Mouse (Mus musculus) midbrain, embryonic 11.5 days (tissue): ENCODE data around the gene Syce1. TPM values are rescaled to one million over a fixed set of nuclear protein-coding genes. Genes with fewer than 3 reads are reported as not detected.

Source experiments
- ATAC-seq: fragments of 200-750 bp; cut with Nextera tagmentation; 2 replicates; pipeline ENCODE4 v1.8.0; 2017; ENCODE audit warnings: moderate TSS enrichment, moderate library complexity; ENCODE audit not compliant: low FRiP score
- DNase-seq: peaks from one replicate; pipeline ENCODE4 v3.0.0; 2015; ENCODE audit warnings: low spot score; ENCODE audit errors: missing footprints
- H3K27ac ChIP-seq: fragments of 300-500 bp; sonication (generic); 2 replicates; pipeline ENCODE4 v1.5.1; 2014; ENCODE audit warnings: low read depth, low read length
- H3K27me3 ChIP-seq: fragments of 300-500 bp; sonication (generic); 2 replicates; pipeline ENCODE4 v1.6.1; 2014; ENCODE audit warnings: mild to moderate bottlenecking, low read length, moderate library complexity, mixed read lengths; ENCODE audit not compliant: control insufficient read depth, insufficient read depth
- H3K36me3 ChIP-seq: fragments of 300-500 bp; sonication (generic); 2 replicates; pipeline ENCODE4 v1.6.1; 2014; ENCODE audit warnings: mild to moderate bottlenecking, low read length, moderate library complexity, mixed read lengths; ENCODE audit not compliant: control insufficient read depth, insufficient read depth
- H3K4me1 ChIP-seq: fragments of 300-500 bp; sonication (generic); 2 replicates; pipeline ENCODE4 v1.6.1; 2014; ENCODE audit warnings: low read length; ENCODE audit not compliant: control insufficient read depth, insufficient read depth
- H3K4me2 ChIP-seq: fragments of 300-500 bp; sonication (generic); 2 replicates; pipeline ENCODE4 v1.6.1; 2014; ENCODE audit warnings: mild to moderate bottlenecking, moderate library complexity
- H3K4me3 ChIP-seq: fragments of 300-500 bp; sonication (generic); 2 replicates; pipeline ENCODE4 v1.5.1; 2014; ENCODE audit warnings: low read depth, low read length
- H3K9ac ChIP-seq: fragments of 300-500 bp; sonication (generic); 2 replicates; pipeline ENCODE4 v1.6.1; 2014; ENCODE audit warnings: low read length
- H3K9me3 ChIP-seq: fragments of 300-500 bp; sonication (generic); 2 replicates; pipeline ENCODE4 v1.6.1; 2016; ENCODE audit warnings: low read length; ENCODE audit not compliant: control insufficient read depth
- WGBS: fragments of 180-500 bp; shearing (Covaris S2); extraction: QIAGEN DNeasy Blood & Tissue Kit; methylation state at CpG from one replicate; pipeline ENCODE4 v1.1.7; 2014; 5-methylcytosine and 5-hydroxymethylcytosine counted together
- polyA plus RNA-seq: library from polyadenylated mRNA; unstranded; fragments of >200 nt; fragmentation: Nextera tagmentation; extraction: Ambion mirVana; gene quantifications from 2 replicates; pipeline ENCODE4 v1.2.1, GENCODE M21; 2014

The Syce1 gene
- polyA plus RNA-seq, 1 experiment from 2014 or later, result 0.12 TPM

GRCm38 (mm10) chr7:140754556-140754955, 33.1 kb downstream of the Syce1 start:
- no peak overlapping the region for H3K9ac ChIP-seq
- H3K9me3 ChIP-seq, result peaks cover 2% of the 10 kb centered on the region; the same call in 1 of the 2 replicates
- H3K4me2 ChIP-seq, result no peak overlapping the region
- H3K27me3 ChIP-seq, result no peaks in the 10 kb centered on the region
- H3K27ac ChIP-seq, result no peak overlapping the region
- no peak for DNase-seq
- H3K4me3 ChIP-seq, result no peak overlapping the region
- H3K36me3 ChIP-seq, result no peaks in the 10 kb centered on the region
- ATAC-seq, result no peak
- no peaks in the 10 kb centered on the region for H3K4me1 ChIP-seq

GRCm38 (mm10) chr7:140748827-140749160, 38.9 kb downstream of the Syce1 start:
- Histone ChIP-seq H3K4me1 (no peaks in the 10 kb centered on the region), H3K27me3 (no peaks in the 10 kb centered on the region), H3K4me2 (no peak overlapping the region), H3K27ac (no peak overlapping the region), H3K9me3 (no peaks in the 10 kb centered on the region), H3K4me3 (no peak overlapping the region), H3K36me3 (no peaks in the 10 kb centered on the region), H3K9ac (no peak overlapping the region)
- no peak for DNase-seq
- WGBS, result 82% methylated on average over 3 of the region's 3 CpGs
- no peak for ATAC-seq

- no peak for ATAC-seq
- Histone ChIP-seq H3K36me3 (no peaks in the 10 kb centered on the region), H3K27me3 (no peaks in the 10 kb centered on the region), H3K9ac (no peak overlapping the region), H3K27ac (no peak overlapping the region), H3K9me3 (no peaks in the 10 kb centered on the region), H3K4me2 (no peak overlapping the region), H3K4me3 (no peak overlapping the region), H3K4me1 (no peaks in the 10 kb centered on the region)
- no peak for DNase-seq
- WGBS, result 88% methylated on average over 6 of the region's 6 CpGs
Observed at GRCm38 (mm10) chr7:140748116-140748826, 39.4 kb downstream of the Syce1 start.

- DNase-seq, result no peak
- no peak overlapping the region for H3K4me3 ChIP-seq
- H3K27me3 ChIP-seq, result no peaks in the 10 kb centered on the region
- H3K27ac ChIP-seq, result no peak overlapping the region
- H3K36me3 ChIP-seq, result no peaks in the 10 kb centered on the region
- no peak for ATAC-seq
- no peak overlapping the region for H3K9ac ChIP-seq
- WGBS, result 83% methylated on average over 3 of the region's 3 CpGs
- H3K9me3 ChIP-seq, result no peaks in the 10 kb centered on the region
- H3K4me1 ChIP-seq, result no peaks in the 10 kb centered on the region
- no peak overlapping the region for H3K4me2 ChIP-seq
Observed at GRCm38 (mm10) chr7:140747402-140747801, 40.2 kb downstream of the Syce1 start.

- H3K9me3 ChIP-seq, result no peaks in the 10 kb centered on the region
- WGBS, result 63% methylated on average over 2 of the region's 2 CpGs
- no peak overlapping the region for H3K4me3 ChIP-seq
- no peak overlapping the region for H3K4me2 ChIP-seq
- ATAC-seq, result no peak
- no peak overlapping the region for H3K27ac ChIP-seq
- no peaks in the 10 kb centered on the region for H3K4me1 ChIP-seq
- DNase-seq, result no peak
- H3K27me3 ChIP-seq, result no peaks in the 10 kb centered on the region
- H3K36me3 ChIP-seq, result no peaks in the 10 kb centered on the region
- no peak overlapping the region for H3K9ac ChIP-seq
Observed at GRCm38 (mm10) chr7:140733162-140733561, 54.5 kb downstream of the Syce1 start.

Other genes starting within 250 kb of the Syce1 start
- gene Olfr538, start 220.0 kb downstream of the Syce1 start, polyA plus RNA-seq, result not detected in 2 replicates
- gene Olfr46, start 186.6 kb downstream of the Syce1 start, polyA plus RNA-seq, result 0.04 TPM in 1 of 2 replicates, not detected in the other
- gene Olfr61, start 158.9 kb downstream of the Syce1 start, polyA plus RNA-seq, result not detected in 2 replicates
- not detected in 2 replicates for gene Olfr53, start 141.4 kb downstream of the Syce1 start, polyA plus RNA-seq
- gene Olfr539, start 127.9 kb downstream of the Syce1 start, polyA plus RNA-seq, result not detected in 2 replicates
- not detected in 2 replicates for gene Olfr45, start 105.9 kb downstream of the Syce1 start, polyA plus RNA-seq
- not detected in 2 replicates for gene Olfr541, start 90.6 kb downstream of the Syce1 start, polyA plus RNA-seq
- not detected in 2 replicates for gene Cyp2e1, start 24.1 kb downstream of the Syce1 start, polyA plus RNA-seq
- gene Zfp941, start 34.3 kb upstream of the Syce1 start, polyA plus RNA-seq, result 5.4 and 7.1 TPM in 2 replicates
- gene Urah, start 47.2 kb upstream of the Syce1 start, polyA plus RNA-seq, result not detected in 2 replicates
- not detected in 2 replicates for gene Scgb1c1, start 57.7 kb upstream of the Syce1 start, polyA plus RNA-seq
- not detected in 2 replicates for gene Odf3, start 60.0 kb upstream of the Syce1 start, polyA plus RNA-seq
- gene Gm45785, start 68.5 kb upstream of the Syce1 start, polyA plus RNA-seq, result not detected in 2 replicates
- 60.4 and 65.5 TPM in 2 replicates for gene Ric8a, start 69.1 kb upstream of the Syce1 start, polyA plus RNA-seq
- 23.9 and 25.3 TPM in 2 replicates for gene Bet1l, start 69.7 kb upstream of the Syce1 start, polyA plus RNA-seq
- gene Psmd13, start 94.1 kb upstream of the Syce1 start, polyA plus RNA-seq, result 173 and 182 TPM in 2 replicates
- gene Sirt3, start 94.5 kb upstream of the Syce1 start, polyA plus RNA-seq, result 18.4 and 21.6 TPM in 2 replicates
- not detected in 2 replicates for gene Cox8b, start 112.6 kb upstream of the Syce1 start, polyA plus RNA-seq
- 0.08 and 0.21 TPM in 2 replicates for gene Nlrp6, start 133.1 kb upstream of the Syce1 start, polyA plus RNA-seq
- gene Pgghg, start 153.5 kb upstream of the Syce1 start, polyA plus RNA-seq, result 10.2 and 12.5 TPM in 2 replicates
- gene Ifitm5, start 162.4 kb upstream of the Syce1 start, polyA plus RNA-seq, result 0.20 TPM in 1 of 2 replicates, not detected in the other
- not detected in 2 replicates for gene Gm45717, start 168.1 kb upstream of the Syce1 start, polyA plus RNA-seq
- 198 and 207 TPM in 2 replicates for gene Ifitm2, start 168.1 kb upstream of the Syce1 start, polyA plus RNA-seq
- 8.0 and 9.5 TPM in 2 replicates for gene Ifitm1, start 179.4 kb upstream of the Syce1 start, polyA plus RNA-seq
- gene Ifitm3, start 222.9 kb upstream of the Syce1 start, polyA plus RNA-seq, result 13.5 and 14.0 TPM in 2 replicates
- gene Ifitm6, start 230.1 kb upstream of the Syce1 start, polyA plus RNA-seq, result not detected in 2 replicates
- gene Gm17387, start 241.3 kb upstream of the Syce1 start, polyA plus RNA-seq, result not detected in 2 replicates